Mouse (Mus musculus) bone marrow, adult 2 months (tissue): Measurements from ENCODE around the gene Cysltr2. TPM values are rescaled to one million over a fixed set of nuclear protein-coding genes. Genes with fewer than 3 reads are reported as not detected.

Experiments used
- H3K27ac ChIP-seq: fragments of 200-500 bp; 2 replicates; pipeline ENCODE4 v1.5.1; 2012; ENCODE audit warnings: low read depth, mild to moderate bottlenecking, control low read depth, inconsistent platforms, low read length; ENCODE audit not compliant: control insufficient read depth, poor library complexity, insufficient read depth
- H3K4me1 ChIP-seq: fragments of 200-500 bp; 2 replicates; pipeline ENCODE4 v1.6.1; 2011; ENCODE audit warnings: low read length; ENCODE audit not compliant: control insufficient read depth, insufficient read depth
- H3K4me3 ChIP-seq: fragments of 200-500 bp; replicated peaks from 2 replicates; pipeline ENCODE3; 2011; ENCODE audit warnings: mild to moderate bottlenecking, low read depth, low read length, control low read depth; ENCODE audit not compliant: control insufficient read depth
- CTCF ChIP-seq: fragments of 200-500 bp; IDR thresholded peaks from 2 replicates; pipeline ENCODE4 v1.5.1; 2011; ENCODE audit warnings: low read length, control low read depth; ENCODE audit not compliant: control insufficient read depth, insufficient read depth
- POLR2A ChIP-seq: fragments of 200-500 bp; IDR thresholded peaks from 2 replicates; pipeline ENCODE4 v1.6.1; 2011; ENCODE audit warnings: low read depth, mild to moderate bottlenecking, control low read depth, low read length, borderline replicate concordance; ENCODE audit not compliant: control insufficient read depth
- WGBS: fragments of 180-500 bp; shearing (Covaris S2); methylation state at CpG from one replicate; pipeline ENCODE4 v1.1.7; 2018; 5-methylcytosine and 5-hydroxymethylcytosine counted together
- polyA plus RNA-seq: library from polyadenylated mRNA; stranded (reverse); fragments of >200 nt; gene quantifications from 2 replicates; pipeline ENCODE4 v1.2.4, GENCODE M21; 2011; ENCODE audit warnings: low replicate concordance; ENCODE audit not compliant: missing spikeins, insufficient read depth, insufficient read length

Cysltr2 gene
- polyA plus RNA-seq, 1 experiment, result 62.2 TPM

GRCm38 (mm10) chr14:73058755-73059154 lies 9.8 kb upstream of the Cysltr2 start:
- Histone ChIP-seq H3K4me1 (no peaks in the 10 kb centered on the region; the same call in 1 of the 2 replicates), H3K27ac (no peak overlapping the region), H3K4me3 (no peak overlapping the region)
- TF ChIP-seq POLR2A (no peak), CTCF (no peak)
- WGBS, result 73% methylated on average over 2 of the region's 2 CpGs

GRCm38 (mm10) chr14:73057764-73058163 lies 8.8 kb upstream of the Cysltr2 start:
- no peak overlapping the region for H3K4me3 ChIP-seq
- no peaks in the 10 kb centered on the region; the same call in 1 of the 2 replicates for H3K4me1 ChIP-seq
- TF ChIP-seq POLR2A (no peak), CTCF (no peak)
- no peak overlapping the region for H3K27ac ChIP-seq
- WGBS, result 42% methylated on average over 10 of the region's 10 CpGs

DNA sequence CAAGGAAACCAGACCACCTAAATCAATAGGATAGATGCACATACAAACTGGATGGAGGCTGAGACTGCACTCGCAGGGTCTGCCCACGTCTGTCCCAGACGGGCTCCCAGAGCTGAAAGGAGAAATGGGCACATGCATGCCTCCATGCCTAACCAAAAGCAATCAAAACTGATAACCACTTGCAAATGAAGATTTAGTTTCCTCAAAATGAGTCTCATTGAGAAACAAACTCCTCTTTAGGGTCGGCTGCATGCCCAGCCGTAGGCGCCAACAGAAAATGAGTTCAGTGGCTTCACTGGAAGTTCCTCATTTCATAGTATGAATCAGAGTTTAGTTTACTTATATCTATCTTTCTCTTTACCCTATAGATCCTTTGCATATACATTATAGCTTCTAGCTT lies 7.9 kb upstream of the Cysltr2 start:
- no peak overlapping the region for H3K4me3 ChIP-seq
- TF ChIP-seq POLR2A (no peak), CTCF (no peak)
- no peaks in the 10 kb centered on the region; the same call in 1 of the 2 replicates for H3K4me1 ChIP-seq
- WGBS, result 27% methylated on average over 6 of the region's 6 CpGs
- no peak overlapping the region for H3K27ac ChIP-seq

DNA sequence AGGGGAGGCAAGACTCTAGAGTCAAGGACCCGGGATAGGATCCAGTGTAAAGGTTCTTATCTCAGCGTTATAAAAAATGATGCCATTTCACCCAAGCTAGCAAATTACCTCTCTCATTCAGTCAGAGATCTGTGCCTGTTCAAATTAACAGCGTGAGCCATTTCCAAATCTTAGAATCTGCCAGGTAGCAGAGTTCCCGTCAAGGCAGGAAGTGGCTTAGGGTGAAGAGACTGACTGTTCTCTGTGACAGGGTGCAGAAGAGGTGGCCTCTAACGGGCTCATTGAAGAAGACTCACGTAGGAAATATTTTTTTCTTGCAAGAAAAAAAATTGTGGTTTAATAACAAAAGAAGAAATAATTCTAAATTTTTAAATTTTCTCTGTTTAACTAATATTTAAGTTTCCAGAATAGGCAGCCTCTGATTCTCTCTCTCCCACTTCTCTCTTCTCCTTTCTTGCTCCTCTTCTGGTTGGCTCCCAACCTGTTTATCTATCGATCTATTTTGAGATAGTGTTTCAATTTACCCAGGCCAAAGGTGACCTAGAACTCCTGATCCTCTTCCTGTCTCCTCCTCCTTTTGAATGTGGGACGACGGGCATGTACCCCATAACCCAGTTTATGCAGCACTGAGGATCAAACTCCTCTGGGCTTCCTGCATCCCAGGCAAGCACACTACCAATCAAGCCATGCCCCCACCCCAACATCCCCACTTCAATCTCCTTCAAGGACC lies 3.5 kb downstream of the Cysltr2 start:
- Histone ChIP-seq H3K27ac (no peak overlapping the region), H3K4me3 (no peak overlapping the region), H3K4me1 (peaks cover 5% of the 10 kb centered on the region)
- WGBS, result 30% methylated on average over 9 of the region's 9 CpGs
- TF ChIP-seq POLR2A (no peak), CTCF (no peak)

DNA sequence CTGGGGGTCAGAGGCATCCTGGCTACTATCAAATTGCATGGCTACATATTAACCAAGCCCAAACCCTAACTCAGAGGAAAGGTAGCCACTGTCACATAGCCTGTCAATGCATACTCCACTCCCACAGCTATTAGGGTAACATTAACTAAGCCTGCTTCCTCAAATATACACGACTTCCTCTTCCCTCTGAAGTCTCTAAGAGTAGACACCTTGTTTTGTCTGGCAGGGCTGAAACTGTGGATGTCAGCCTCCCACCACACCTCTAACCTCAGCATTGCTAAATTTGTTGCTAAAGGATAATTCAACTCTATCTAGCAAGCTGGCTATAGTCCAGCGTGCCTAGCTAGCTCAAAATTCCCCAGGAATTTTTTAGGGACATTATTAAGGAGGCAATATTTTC lies 7.2 kb downstream of the Cysltr2 start:
- peaks cover 4% of the 10 kb centered on the region for H3K4me1 ChIP-seq
- TF ChIP-seq POLR2A (no peak), CTCF (no peak)
- H3K27ac ChIP-seq, result no peak overlapping the region
- 25% methylated on average over 2 of the region's 2 CpGs for WGBS
- H3K4me3 ChIP-seq, result no peak overlapping the region

DNA sequence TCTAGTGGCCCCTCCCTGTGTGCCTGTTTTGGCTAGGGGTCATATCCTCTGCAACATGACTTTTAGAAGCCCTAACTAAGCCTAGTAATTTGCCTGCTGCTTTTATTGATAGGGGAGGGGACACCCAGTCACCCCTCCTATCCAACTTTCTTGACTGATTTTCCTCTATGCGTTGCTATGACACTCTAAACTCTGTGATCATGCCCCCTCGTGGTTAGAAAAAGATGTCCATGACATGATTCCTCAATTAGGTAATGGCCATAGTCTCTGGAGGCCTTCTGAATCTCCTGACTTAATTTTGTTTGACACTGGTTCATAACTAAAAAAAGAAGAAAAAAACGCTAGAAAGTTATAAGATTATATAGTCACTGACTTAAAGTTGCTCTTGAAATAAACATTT lies 15.6 kb downstream of the Cysltr2 start:
- H3K4me3 ChIP-seq, result no peak overlapping the region
- WGBS, result 54% methylated on average over 3 of the region's 3 CpGs
- TF ChIP-seq CTCF, result no peak
- TF ChIP-seq POLR2A, result no peak
- no peak overlapping the region for H3K27ac ChIP-seq
- H3K4me1 ChIP-seq, result no peaks in the 10 kb centered on the region

DNA sequence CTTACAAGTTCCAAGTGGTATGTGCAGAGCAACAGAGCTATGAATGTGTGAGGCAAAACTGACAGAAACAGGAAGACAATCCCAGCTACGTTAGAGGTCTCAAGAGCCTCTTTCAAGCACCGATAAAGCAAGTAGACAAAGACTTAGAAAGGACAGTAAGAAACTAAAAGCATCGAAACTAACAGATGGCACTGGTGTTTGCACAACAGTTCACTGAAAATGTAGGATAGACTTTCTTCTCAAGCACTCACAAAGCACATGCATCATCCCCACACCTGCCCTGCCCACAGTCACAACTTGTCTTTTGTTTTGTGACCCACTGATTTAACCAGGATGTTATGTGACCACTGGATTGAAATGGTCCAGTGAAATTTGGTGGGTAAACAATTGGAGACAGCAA lies 17.7 kb downstream of the Cysltr2 start:
- WGBS, result 79% methylated on average over 3 of the region's 3 CpGs
- no peak for TF ChIP-seq POLR2A
- TF ChIP-seq CTCF, result no peak
- Histone ChIP-seq H3K4me3 (no peak overlapping the region), H3K4me1 (no peaks in the 10 kb centered on the region), H3K27ac (no peak overlapping the region)

DNA sequence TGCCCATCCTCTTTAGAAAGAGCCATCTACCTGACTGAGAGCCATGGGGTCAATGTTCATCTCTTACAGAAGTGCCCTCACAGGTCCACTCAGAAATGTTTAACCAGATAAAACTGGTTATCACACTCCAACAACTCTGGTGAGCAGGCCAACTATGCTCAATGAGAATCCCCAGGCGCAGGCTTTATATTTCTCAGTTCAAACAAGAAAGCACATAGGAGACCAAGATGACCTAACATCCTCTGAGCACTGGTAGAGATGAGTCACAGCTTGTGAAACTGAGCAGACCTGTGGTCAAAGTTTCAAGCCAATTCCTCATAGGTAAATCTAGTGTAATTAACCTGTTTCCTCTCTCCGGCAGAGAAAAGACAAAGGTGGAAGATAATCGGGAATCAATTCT lies 31.6 kb downstream of the Cysltr2 start:
- Histone ChIP-seq H3K4me3 (no peak overlapping the region), H3K27ac (no peak overlapping the region), H3K4me1 (no peaks in the 10 kb centered on the region; the same call in 1 of the 2 replicates)
- no peak for TF ChIP-seq CTCF
- TF ChIP-seq POLR2A, result no peak
- whole genome bisulfite sequencing, result 63% methylated on average over 3 of the region's 3 CpGs

DNA sequence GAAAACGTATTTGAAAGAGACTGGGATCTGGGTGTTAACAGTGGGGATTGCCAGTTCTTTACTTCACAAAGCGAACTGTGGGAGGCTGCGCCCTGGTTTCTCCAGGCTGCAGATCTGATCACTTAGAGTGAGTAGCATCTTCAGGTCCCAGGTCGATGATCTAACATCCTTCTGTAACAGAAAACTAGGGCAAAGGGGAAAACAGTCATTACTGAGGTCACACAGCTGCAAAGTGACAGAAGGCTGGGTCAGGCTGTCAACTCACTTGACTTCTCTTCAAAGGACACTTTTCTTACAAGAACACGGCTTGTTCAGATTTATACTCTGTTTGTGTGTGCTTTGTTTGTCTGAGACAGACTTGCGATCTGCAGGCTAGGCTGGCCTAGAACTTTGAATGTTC lies 33.5 kb downstream of the Cysltr2 start:
- no peaks in the 10 kb centered on the region; the same call in 1 of the 2 replicates for H3K4me1 ChIP-seq
- TF ChIP-seq CTCF (no peak), POLR2A (no peak)
- 79% methylated on average over 6 of the region's 6 CpGs for WGBS
- no peak overlapping the region for H3K27ac ChIP-seq
- H3K4me3 ChIP-seq, result no peak overlapping the region
